Mouse (Mus musculus): Measurements from ENCODE around the gene Cfl1. TPM values are rescaled to one million over a fixed set of nuclear protein-coding genes. Genes with fewer than 3 reads are reported as not detected.

Gene Cfl1
- polyA plus RNA-seq, 1 experiment from 2014 or later, result 3,620 TPM

- peak overlapping the region; percentile 70; the same call in 1 of the 2 replicates for H3K4me3 ChIP-seq (replicated peaks; ENCODE audit: low read length)
- no peak for DNase-seq (ENCODE audit: low spot score)
- H3K36me3 ChIP-seq (replicated peaks; ENCODE audit: control insufficient read depth, insufficient read depth), result peaks cover 14% of the 10 kb centered on the region
- peak overlapping the region; percentile 94 for H3K4me2 ChIP-seq (replicated peaks)
- H3K9me3 ChIP-seq (ENCODE audit: control insufficient read depth, low read length), result no peaks in the 10 kb centered on the region
- H3K27ac ChIP-seq, result no peak overlapping the region
- no peak for ATAC-seq (ENCODE audit: low FRiP score)
- peak overlapping the region; percentile 81 for H3K9ac ChIP-seq
- H3K27me3 ChIP-seq (ENCODE audit: control insufficient read depth, insufficient read depth, low read length), result peaks cover 10% of the 10 kb centered on the region; the same call in 1 of the 2 replicates
- H3K4me1 ChIP-seq (replicated peaks; ENCODE audit: control insufficient read depth, insufficient read depth, low read length), result peaks cover 29% of the 10 kb centered on the region
- 85% methylated on average over 12 of the region's 12 CpGs for WGBS
Measured at GRCm38 (mm10) chr19:5455037-5455436, 35.2 kb upstream of the Cfl1 start.

GRCm38 (mm10) chr19:5455568-5455967 lies 34.7 kb upstream of the Cfl1 start:
- H3K9ac ChIP-seq, result peak overlapping the region; percentile 81
- 61% methylated on average over 8 of the region's 8 CpGs for WGBS

GRCm38 (mm10) chr19:5456241-5456921 lies 33.9 kb upstream of the Cfl1 start:
- Histone ChIP-seq H3K9ac (peak overlapping the region; percentile 81), H3K9me3 (ENCODE audit: control insufficient read depth, low read length) (no peaks in the 10 kb centered on the region), H3K4me3 (replicated peaks; ENCODE audit: low read length) (peak overlapping the region; percentile 70), H3K4me1 (replicated peaks; ENCODE audit: control insufficient read depth, insufficient read depth, low read length) (peaks cover 36% of the 10 kb centered on the region), H3K4me2 (replicated peaks) (peak overlapping the region; percentile 94), H3K27ac (peak overlapping the region; percentile 94), H3K27me3 (ENCODE audit: control insufficient read depth, insufficient read depth, low read length) (no peaks in the 10 kb centered on the region; the same call in 1 of the 2 replicates), H3K36me3 (replicated peaks; ENCODE audit: control insufficient read depth, insufficient read depth) (peaks cover 14% of the 10 kb centered on the region)
- WGBS, result 5% methylated on average over 26 of the region's 26 CpGs
- ATAC-seq (ENCODE audit: low FRiP score) (no peak), DNase-seq (ENCODE audit: low spot score) (no peak)

More at GRCm38 (mm10) chr19:5455568-5455967, 34.7 kb upstream of the Cfl1 start:
- Histone ChIP-seq H3K36me3 (replicated peaks; ENCODE audit: control insufficient read depth, insufficient read depth) (peaks cover 14% of the 10 kb centered on the region), H3K4me1 (replicated peaks; ENCODE audit: control insufficient read depth, insufficient read depth, low read length) (peaks cover 30% of the 10 kb centered on the region), H3K27ac (peak overlapping the region; percentile 94), H3K27me3 (ENCODE audit: control insufficient read depth, insufficient read depth, low read length) (peaks cover 5% of the 10 kb centered on the region; the same call in 1 of the 2 replicates), H3K4me3 (replicated peaks; ENCODE audit: low read length) (peak overlapping the region; percentile 70), H3K4me2 (replicated peaks) (peak overlapping the region; percentile 94), H3K9me3 (ENCODE audit: control insufficient read depth, low read length) (no peaks in the 10 kb centered on the region)
- DNase-seq (ENCODE audit: low spot score) (no peak), ATAC-seq (ENCODE audit: low FRiP score) (no peak)

GRCm38 (mm10) chr19:5456922-5457745 lies 33.1 kb upstream of the Cfl1 start:
- Histone ChIP-seq H3K4me3 (replicated peaks; ENCODE audit: low read length) (peak overlapping the region; percentile 70), H3K36me3 (replicated peaks; ENCODE audit: control insufficient read depth, insufficient read depth) (peaks cover 20% of the 10 kb centered on the region), H3K27me3 (ENCODE audit: control insufficient read depth, insufficient read depth, low read length) (no peaks in the 10 kb centered on the region), H3K4me2 (replicated peaks) (peak overlapping the region; percentile 94), H3K4me1 (replicated peaks; ENCODE audit: control insufficient read depth, insufficient read depth, low read length) (peaks cover 40% of the 10 kb centered on the region), H3K27ac (peak overlapping the region; percentile 94), H3K9me3 (ENCODE audit: control insufficient read depth, low read length) (no peaks in the 10 kb centered on the region), H3K9ac (peak overlapping the region; percentile 81)
- ATAC-seq (ENCODE audit: low FRiP score), result peak; percentile 94
- DNase-seq (ENCODE audit: low spot score), result peak; percentile 95
- WGBS, result under 1% methylated on average over 70 of the region's 70 CpGs

GRCm38 (mm10) chr19:5457746-5458442 lies 32.4 kb upstream of the Cfl1 start, which contains the start of gene Ccdc85b:
Gene Ccdc85b (minus strand): TSS chr19:5457894.
- Histone ChIP-seq H3K4me3 (replicated peaks; ENCODE audit: low read length) (peak within 1 kb of the TSS; percentile 70), H3K4me2 (replicated peaks) (peak within 1 kb of the TSS; percentile 94), H3K4me1 (replicated peaks; ENCODE audit: control insufficient read depth, insufficient read depth, low read length) (peaks cover 40% of the 10 kb centered on the region), H3K36me3 (replicated peaks; ENCODE audit: control insufficient read depth, insufficient read depth) (peaks cover 27% of the 10 kb centered on the region), H3K27ac (peak within 1 kb of the TSS; percentile 94), H3K27me3 (ENCODE audit: control insufficient read depth, insufficient read depth, low read length) (no peaks in the 10 kb centered on the region), H3K9ac (peak within 1 kb of the TSS; percentile 81), H3K9me3 (ENCODE audit: control insufficient read depth, low read length) (no peaks in the 10 kb centered on the region)
- 0 out of 2 replicates have a peak, but pooled peaks have one; percentile 0 for ATAC-seq (ENCODE audit: low FRiP score)
- WGBS, result 12% methylated on average over 14 of the region's 14 CpGs
- no peak for DNase-seq (ENCODE audit: low spot score)

GRCm38 (mm10) chr19:5459019-5459418 lies 31.2 kb upstream of the Cfl1 start:
- no peak overlapping the region for H3K4me3 ChIP-seq (replicated peaks; ENCODE audit: low read length)
- no peaks in the 10 kb centered on the region for H3K9me3 ChIP-seq (ENCODE audit: control insufficient read depth, low read length)
- peaks cover 28% of the 10 kb centered on the region for H3K36me3 ChIP-seq (replicated peaks; ENCODE audit: control insufficient read depth, insufficient read depth)
- ATAC-seq (ENCODE audit: low FRiP score) (no peak), DNase-seq (ENCODE audit: low spot score) (no peak)
- no peak overlapping the region for H3K9ac ChIP-seq
- no peak overlapping the region for H3K27ac ChIP-seq
- 68% methylated on average over 7 of the region's 7 CpGs for WGBS
- H3K27me3 ChIP-seq (ENCODE audit: control insufficient read depth, insufficient read depth, low read length), result no peaks in the 10 kb centered on the region
- H3K4me1 ChIP-seq (replicated peaks; ENCODE audit: control insufficient read depth, insufficient read depth, low read length), result peaks cover 42% of the 10 kb centered on the region
- no peak overlapping the region for H3K4me2 ChIP-seq (replicated peaks)

GRCm38 (mm10) chr19:5459896-5460295 lies 30.4 kb upstream of the Cfl1 start:
- WGBS, result 26% methylated on average over 3 of the region's 3 CpGs
- Histone ChIP-seq H3K4me3 (replicated peaks; ENCODE audit: low read length) (peak overlapping the region; percentile 69), H3K36me3 (replicated peaks; ENCODE audit: control insufficient read depth, insufficient read depth) (peaks cover 28% of the 10 kb centered on the region), H3K4me1 (replicated peaks; ENCODE audit: control insufficient read depth, insufficient read depth, low read length) (peaks cover 47% of the 10 kb centered on the region), H3K4me2 (replicated peaks) (peak overlapping the region; percentile 95), H3K9me3 (ENCODE audit: control insufficient read depth, low read length) (no peaks in the 10 kb centered on the region), H3K27ac (peak overlapping the region; percentile 73), H3K27me3 (ENCODE audit: control insufficient read depth, insufficient read depth, low read length) (no peaks in the 10 kb centered on the region), H3K9ac (peak overlapping the region; percentile 82)
- ATAC-seq (ENCODE audit: low FRiP score), result no peak
- no peak for DNase-seq (ENCODE audit: low spot score)

GRCm38 (mm10) chr19:5460465-5460911 lies 29.8 kb upstream of the Cfl1 start, which contains the start of gene Fibp:
Gene Fibp (plus strand): TSS chr19:5460615.
- peak; percentile 75 for ATAC-seq (ENCODE audit: low FRiP score)
- Histone ChIP-seq H3K27ac (peak within 1 kb of the TSS; percentile 73), H3K36me3 (replicated peaks; ENCODE audit: control insufficient read depth, insufficient read depth) (peaks cover 34% of the 10 kb centered on the region), H3K9ac (peak within 1 kb of the TSS; percentile 82), H3K4me3 (replicated peaks; ENCODE audit: low read length) (peak within 1 kb of the TSS; percentile 69), H3K27me3 (ENCODE audit: control insufficient read depth, insufficient read depth, low read length) (no peaks in the 10 kb centered on the region), H3K9me3 (ENCODE audit: control insufficient read depth, low read length) (no peaks in the 10 kb centered on the region), H3K4me2 (replicated peaks) (peak within 1 kb of the TSS; percentile 95), H3K4me1 (replicated peaks; ENCODE audit: control insufficient read depth, insufficient read depth, low read length) (peaks cover 41% of the 10 kb centered on the region)
- peak; percentile 96 for DNase-seq (ENCODE audit: low spot score)
- under 1% methylated on average over 32 of the region's 32 CpGs for WGBS

All from hindbrain, embryonic 14.5 days (tissue).